Mouse (Mus musculus) E14TG2a.4 (cell line): ENCODE measurements around the gene Grin2b.

Experiments used
- CTCF ChIP-seq: conservative IDR thresholded peaks from 2 replicates; pipeline ENCODE4 v1.5.1; 2014; ENCODE audit warnings: low read length
- NANOG ChIP-seq: IDR thresholded peaks from 2 replicates; pipeline ENCODE4 v1.6.1; 2014; ENCODE audit warnings: borderline replicate concordance, low read length, mixed read lengths
- POU5F1 ChIP-seq: IDR thresholded peaks from 2 replicates; pipeline ENCODE4 v1.6.1; 2014; ENCODE audit warnings: low read length, borderline replicate concordance

DNA sequence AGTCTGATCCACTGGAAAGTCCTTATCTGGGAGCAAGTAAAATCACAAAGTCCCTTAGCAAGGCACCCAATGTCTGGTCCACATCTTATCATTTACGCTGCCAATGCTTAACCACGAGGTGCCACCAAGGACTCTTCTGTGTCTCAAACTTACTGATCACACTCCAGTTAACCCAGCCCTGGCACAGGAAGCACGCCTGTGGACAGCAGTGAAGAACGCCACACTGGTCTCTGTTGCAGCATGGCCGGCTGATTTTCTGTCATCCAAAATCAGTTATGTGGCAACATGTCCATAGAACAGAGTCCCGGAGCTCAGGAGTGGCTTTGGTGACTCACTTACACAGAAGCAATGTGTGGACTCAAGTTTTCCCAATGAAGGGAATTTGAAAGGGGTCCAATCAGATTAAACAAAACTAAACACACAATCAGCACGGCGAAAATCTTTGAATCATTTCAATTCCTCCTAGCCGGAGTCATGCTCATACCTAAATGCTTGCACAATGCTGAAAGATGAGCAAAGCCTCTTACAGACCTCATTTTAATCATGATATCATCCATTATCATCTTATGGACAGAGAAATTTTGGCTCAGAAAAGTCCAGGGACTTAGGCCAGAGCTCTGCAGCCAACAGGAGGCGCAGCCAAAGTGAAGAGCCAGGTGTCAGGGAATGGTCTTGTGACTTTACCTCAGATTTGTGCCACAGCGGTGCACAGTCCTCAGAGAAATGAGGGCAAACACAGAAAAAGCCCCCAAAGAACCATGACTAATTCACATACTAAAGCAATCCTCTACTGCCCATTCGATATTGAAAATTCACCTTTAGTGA lies 159.5 kb downstream of the Grin2b start:
- no peak for TF ChIP-seq CTCF
- no peak for TF ChIP-seq POU5F1
- no peak for TF ChIP-seq NANOG
